Mouse (Mus musculus): ENCODE data around the gene Klhl32. TPM values are rescaled to one million over a fixed set of nuclear protein-coding genes. Genes with fewer than 3 reads are reported as not detected.

Gene Klhl32
- polyA plus RNA-seq, 1 experiment from 2014 or later = 36.4 TPM

GRCm38 (mm10) chr4:24785757-24786532, 65.0 kb downstream of the Klhl32 start:
- Histone ChIP-seq H3K27ac (ENCODE audit: low read length) (no peak overlapping the region), H3K4me2 (ENCODE audit: low read length) (no peak overlapping the region), H3K27me3 (ENCODE audit: control insufficient read depth, insufficient read depth, low read depth, low read length) (no peaks in the 10 kb centered on the region), H3K9me3 (replicated peaks; ENCODE audit: control insufficient read depth, low read length, poor library complexity, severe bottlenecking) (no peaks in the 10 kb centered on the region), H3K36me3 (ENCODE audit: control insufficient read depth, insufficient read depth, low read length) (no peaks in the 10 kb centered on the region), H3K4me1 (ENCODE audit: control insufficient read depth, insufficient read depth, low read length) (no peaks in the 10 kb centered on the region), H3K9ac (ENCODE audit: low read depth, low read length) (no peak overlapping the region), H3K4me3 (ENCODE audit: low read depth, low read length) (no peak overlapping the region)
- WGBS = 72% methylated on average over 7 of the region's 7 CpGs
- ATAC-seq = no peak

- H3K9ac ChIP-seq (ENCODE audit: low read depth, low read length) = no peak overlapping the region
- no peak for ATAC-seq
- no peak overlapping the region for H3K27ac ChIP-seq (ENCODE audit: low read length)
- 90% methylated on average over 2 of the region's 2 CpGs for WGBS
- no peaks in the 10 kb centered on the region for H3K36me3 ChIP-seq (ENCODE audit: control insufficient read depth, insufficient read depth, low read length)
- no peak overlapping the region for H3K4me2 ChIP-seq (ENCODE audit: low read length)
- H3K27me3 ChIP-seq (ENCODE audit: control insufficient read depth, insufficient read depth, low read depth, low read length) = no peaks in the 10 kb centered on the region
- H3K9me3 ChIP-seq (replicated peaks; ENCODE audit: control insufficient read depth, low read length, poor library complexity, severe bottlenecking) = no peaks in the 10 kb centered on the region
- no peaks in the 10 kb centered on the region for H3K4me1 ChIP-seq (ENCODE audit: control insufficient read depth, insufficient read depth, low read length)
- no peak overlapping the region for H3K4me3 ChIP-seq (ENCODE audit: low read depth, low read length)
Measured at GRCm38 (mm10) chr4:24765919-24766318, 85.0 kb downstream of the Klhl32 start.

- no peaks in the 10 kb centered on the region for H3K36me3 ChIP-seq (ENCODE audit: control insufficient read depth, insufficient read depth, low read length)
- ATAC-seq = no peak
Measured at GRCm38 (mm10) chr4:24765469-24765868, 85.5 kb downstream of the Klhl32 start.

GRCm38 (mm10) chr4:24764558-24764957, 86.4 kb downstream of the Klhl32 start:
- ATAC-seq = no peak
- no peak overlapping the region for H3K4me2 ChIP-seq (ENCODE audit: low read length)
- no peak overlapping the region for H3K27ac ChIP-seq (ENCODE audit: low read length)
- H3K9me3 ChIP-seq (replicated peaks; ENCODE audit: control insufficient read depth, low read length, poor library complexity, severe bottlenecking) = no peaks in the 10 kb centered on the region
- H3K36me3 ChIP-seq (ENCODE audit: control insufficient read depth, insufficient read depth, low read length) = no peaks in the 10 kb centered on the region
- no peaks in the 10 kb centered on the region for H3K27me3 ChIP-seq (ENCODE audit: control insufficient read depth, insufficient read depth, low read depth, low read length)
- H3K4me3 ChIP-seq (ENCODE audit: low read depth, low read length) = no peak overlapping the region
- 81% methylated on average over 2 of the region's 2 CpGs for WGBS
- H3K4me1 ChIP-seq (ENCODE audit: control insufficient read depth, insufficient read depth, low read length) = no peaks in the 10 kb centered on the region
- H3K9ac ChIP-seq (ENCODE audit: low read depth, low read length) = no peak overlapping the region

More at GRCm38 (mm10) chr4:24765469-24765868, 85.5 kb downstream of the Klhl32 start:
- H3K9ac ChIP-seq (ENCODE audit: low read depth, low read length) = no peak overlapping the region
- no peaks in the 10 kb centered on the region for H3K9me3 ChIP-seq (replicated peaks; ENCODE audit: control insufficient read depth, low read length, poor library complexity, severe bottlenecking)
- no peak overlapping the region for H3K4me2 ChIP-seq (ENCODE audit: low read length)
- no peak overlapping the region for H3K4me3 ChIP-seq (ENCODE audit: low read depth, low read length)
- H3K27me3 ChIP-seq (ENCODE audit: control insufficient read depth, insufficient read depth, low read depth, low read length) = no peaks in the 10 kb centered on the region
- H3K4me1 ChIP-seq (ENCODE audit: control insufficient read depth, insufficient read depth, low read length) = no peaks in the 10 kb centered on the region
- no peak overlapping the region for H3K27ac ChIP-seq (ENCODE audit: low read length)
- WGBS = 44% methylated on average over 3 of the region's 3 CpGs

- H3K4me3 ChIP-seq (ENCODE audit: low read depth, low read length) = no peak overlapping the region
- WGBS = 88% methylated on average over 4 of the region's 4 CpGs
- no peaks in the 10 kb centered on the region for H3K36me3 ChIP-seq (ENCODE audit: control insufficient read depth, insufficient read depth, low read length)
Measured at GRCm38 (mm10) chr4:24763451-24763850, 87.5 kb downstream of the Klhl32 start.

GRCm38 (mm10) chr4:24758954-24759353, 92.0 kb downstream of the Klhl32 start:
- no peak for ATAC-seq
- Histone ChIP-seq H3K4me3 (ENCODE audit: low read depth, low read length) (no peak overlapping the region), H3K9me3 (replicated peaks; ENCODE audit: control insufficient read depth, low read length, poor library complexity, severe bottlenecking) (no peaks in the 10 kb centered on the region), H3K9ac (ENCODE audit: low read depth, low read length) (no peak overlapping the region), H3K4me2 (ENCODE audit: low read length) (no peak overlapping the region), H3K27me3 (ENCODE audit: control insufficient read depth, insufficient read depth, low read depth, low read length) (no peaks in the 10 kb centered on the region), H3K36me3 (ENCODE audit: control insufficient read depth, insufficient read depth, low read length) (no peaks in the 10 kb centered on the region), H3K27ac (ENCODE audit: low read length) (no peak overlapping the region), H3K4me1 (ENCODE audit: control insufficient read depth, insufficient read depth, low read length) (no peaks in the 10 kb centered on the region)
- 97% methylated on average over 1 of the region's 1 CpGs for WGBS

More at GRCm38 (mm10) chr4:24763451-24763850, 87.5 kb downstream of the Klhl32 start:
- Histone ChIP-seq H3K9ac (ENCODE audit: low read depth, low read length) (no peak overlapping the region), H3K27ac (ENCODE audit: low read length) (no peak overlapping the region), H3K9me3 (replicated peaks; ENCODE audit: control insufficient read depth, low read length, poor library complexity, severe bottlenecking) (no peaks in the 10 kb centered on the region), H3K4me2 (ENCODE audit: low read length) (no peak overlapping the region), H3K4me1 (ENCODE audit: control insufficient read depth, insufficient read depth, low read length) (no peaks in the 10 kb centered on the region), H3K27me3 (ENCODE audit: control insufficient read depth, insufficient read depth, low read depth, low read length) (no peaks in the 10 kb centered on the region)
- no peak for ATAC-seq

- no peak for ATAC-seq
- H3K4me1 ChIP-seq (ENCODE audit: control insufficient read depth, insufficient read depth, low read length) = no peaks in the 10 kb centered on the region
- H3K4me2 ChIP-seq (ENCODE audit: low read length) = no peak overlapping the region
- H3K4me3 ChIP-seq (ENCODE audit: low read depth, low read length) = no peak overlapping the region
- H3K27ac ChIP-seq (ENCODE audit: low read length) = no peak overlapping the region
- no peak overlapping the region for H3K9ac ChIP-seq (ENCODE audit: low read depth, low read length)
- H3K9me3 ChIP-seq (replicated peaks; ENCODE audit: control insufficient read depth, low read length, poor library complexity, severe bottlenecking) = no peaks in the 10 kb centered on the region
- H3K36me3 ChIP-seq (ENCODE audit: control insufficient read depth, insufficient read depth, low read length) = no peaks in the 10 kb centered on the region
- 89% methylated on average over 8 of the region's 8 CpGs for WGBS
- no peaks in the 10 kb centered on the region for H3K27me3 ChIP-seq (ENCODE audit: control insufficient read depth, insufficient read depth, low read depth, low read length)
Measured at GRCm38 (mm10) chr4:24752517-24753208, 98.3 kb downstream of the Klhl32 start.

GRCm38 (mm10) chr4:24737080-24737479, 113.8 kb downstream of the Klhl32 start:
- H3K4me2 ChIP-seq (ENCODE audit: low read length) = no peak overlapping the region
- H3K9ac ChIP-seq (ENCODE audit: low read depth, low read length) = no peak overlapping the region
- no peak overlapping the region for H3K27ac ChIP-seq (ENCODE audit: low read length)
- ATAC-seq = no peak
- no peaks in the 10 kb centered on the region for H3K27me3 ChIP-seq (ENCODE audit: control insufficient read depth, insufficient read depth, low read depth, low read length)
- H3K9me3 ChIP-seq (replicated peaks; ENCODE audit: control insufficient read depth, low read length, poor library complexity, severe bottlenecking) = peaks cover 4% of the 10 kb centered on the region; the same call in 1 of the 2 replicates
- peaks cover 5% of the 10 kb centered on the region for H3K36me3 ChIP-seq (ENCODE audit: control insufficient read depth, insufficient read depth, low read length)
- H3K4me1 ChIP-seq (ENCODE audit: control insufficient read depth, insufficient read depth, low read length) = no peaks in the 10 kb centered on the region
- WGBS = 96% methylated on average over 6 of the region's 6 CpGs
- H3K4me3 ChIP-seq (ENCODE audit: low read depth, low read length) = no peak overlapping the region

- Histone ChIP-seq H3K27me3 (ENCODE audit: control insufficient read depth, insufficient read depth, low read depth, low read length) (no peaks in the 10 kb centered on the region), H3K9ac (ENCODE audit: low read depth, low read length) (no peak overlapping the region), H3K4me1 (ENCODE audit: control insufficient read depth, insufficient read depth, low read length) (no peaks in the 10 kb centered on the region), H3K4me2 (ENCODE audit: low read length) (no peak overlapping the region), H3K4me3 (ENCODE audit: low read depth, low read length) (no peak overlapping the region), H3K36me3 (ENCODE audit: control insufficient read depth, insufficient read depth, low read length) (no peaks in the 10 kb centered on the region), H3K9me3 (replicated peaks; ENCODE audit: control insufficient read depth, low read length, poor library complexity, severe bottlenecking) (no peaks in the 10 kb centered on the region), H3K27ac (ENCODE audit: low read length) (no peak overlapping the region)
- ATAC-seq = peak; percentile 80
- WGBS = 32% methylated on average over 3 of the region's 3 CpGs
Measured at GRCm38 (mm10) chr4:24720834-24721233, 130.1 kb downstream of the Klhl32 start.
